Mouse (Mus musculus): ENCODE data around the gene Pcolce.

Gene Pcolce

GRCm38 (mm10) chr5:137596601-137597261, 16.9 kb downstream of the Pcolce start:
- in situ Hi-C loops (cut with MboI, MseI): no loop called here

GRCm38 (mm10) chr5:137595921-137596320, 17.7 kb downstream of the Pcolce start:
- in situ Hi-C loops (cut with MboI, MseI): no loop called here

DNA sequence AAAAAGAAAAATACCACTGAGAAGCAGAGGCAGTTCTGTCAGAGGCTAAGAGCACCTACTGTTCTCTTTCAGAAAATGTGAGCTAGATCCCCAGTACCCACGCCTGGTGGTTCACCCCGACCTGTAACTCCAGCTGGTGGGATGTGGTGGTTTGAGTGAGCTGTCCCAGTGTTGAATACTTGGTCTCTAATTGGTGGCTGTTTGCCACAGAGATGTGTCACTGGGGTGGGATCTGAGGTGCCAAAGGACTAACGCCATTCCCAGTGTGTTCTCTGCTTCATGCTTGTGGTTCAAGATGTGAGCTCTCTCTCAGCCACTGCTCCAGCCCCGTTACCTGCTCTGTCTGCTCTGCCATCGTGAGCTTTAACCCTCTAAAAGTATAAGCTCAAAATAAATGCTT, 23.1 kb downstream of the Pcolce start:
- in situ Hi-C loops (cut with MboI, MseI): no loop called here

- in situ Hi-C loops (cut with MboI, MseI): no loop called here
Measured at GRCm38 (mm10) chr5:137584976-137585375, 28.6 kb downstream of the Pcolce start.

GRCm38 (mm10) chr5:137583670-137584169, 29.9 kb downstream of the Pcolce start:
- in situ Hi-C loops (cut with MboI, MseI): no loop called here

GRCm38 (mm10) chr5:137582702-137583101, 30.9 kb downstream of the Pcolce start:
- in situ Hi-C loops (cut with MboI, MseI): no loop called here

GRCm38 (mm10) chr5:137580246-137580645, 33.3 kb downstream of the Pcolce start:
- in situ Hi-C loops (cut with MboI, MseI): no loop called here

DNA sequence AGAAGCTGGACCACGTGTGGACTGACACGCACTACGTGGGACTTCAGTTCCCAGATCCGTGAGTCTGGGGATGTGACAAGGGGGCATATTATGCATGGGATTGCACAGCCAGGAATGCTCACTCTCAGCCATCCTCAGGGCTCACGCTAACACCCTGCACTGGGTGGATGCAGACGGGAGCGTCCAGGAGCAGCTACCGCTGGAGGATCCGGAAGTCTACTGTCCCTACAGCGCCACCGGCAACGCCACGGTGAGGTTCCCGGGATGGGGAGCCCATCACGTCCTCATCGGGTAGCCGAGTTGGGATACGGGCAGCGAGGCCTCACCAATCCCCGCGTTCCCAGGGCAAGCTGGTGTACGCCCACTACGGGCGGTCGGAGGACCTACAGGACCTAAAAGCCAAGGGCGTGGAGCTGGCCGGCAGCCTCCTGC, 39.1 kb downstream of the Pcolce start:
- in situ Hi-C loops (cut with MboI, MseI): no loop called here

GRCm38 (mm10) chr5:137570691-137571586, 42.6 kb downstream of the Pcolce start:
- in situ Hi-C loops (cut with MboI, MseI): no loop called here

GRCm38 (mm10) chr5:137570181-137570580, 43.4 kb downstream of the Pcolce start:
- in situ Hi-C loops (cut with MboI, MseI): no loop called here

GRCm38 (mm10) chr5:137569665-137570064, 43.9 kb downstream of the Pcolce start, which contains the start of gene Tfr2:
Gene Tfr2 (plus strand): TSS chr5:137569840.
- in situ Hi-C loops (cut with MboI, MseI): no loop called here

GRCm38 (mm10) chr5:137569031-137569430, 44.6 kb downstream of the Pcolce start:
- in situ Hi-C loops (cut with MboI, MseI): no loop called here

DNA sequence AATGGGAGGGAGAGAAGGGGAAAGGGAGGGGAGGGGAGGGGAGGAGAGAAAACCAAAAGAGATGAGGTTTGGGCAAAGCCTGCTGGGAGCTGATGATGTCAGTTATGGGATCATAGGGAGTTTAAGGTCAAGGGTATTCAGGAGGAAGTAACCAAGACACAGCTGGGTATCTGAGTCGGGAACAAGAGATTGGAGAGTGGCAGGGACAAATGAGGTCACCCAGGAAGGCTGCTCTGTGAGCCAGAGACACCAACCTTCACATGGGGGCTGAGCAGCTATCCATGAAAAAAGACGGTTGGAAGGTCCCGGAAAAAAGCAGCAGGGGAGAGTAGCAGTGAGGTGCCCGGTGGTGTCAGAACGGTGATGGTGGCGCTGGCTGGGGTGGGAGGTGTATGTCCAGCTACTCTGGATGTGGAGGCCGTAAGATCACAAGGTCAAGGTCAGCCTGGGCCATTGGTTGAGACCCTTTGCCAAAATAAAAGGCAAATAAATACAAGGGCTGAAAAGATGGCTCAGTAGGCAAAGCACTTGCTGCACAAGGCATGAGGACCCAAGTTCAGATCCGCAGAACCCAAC, 45.3 kb downstream of the Pcolce start:
- in situ Hi-C loops (cut with MboI, MseI): no loop called here

DNA sequence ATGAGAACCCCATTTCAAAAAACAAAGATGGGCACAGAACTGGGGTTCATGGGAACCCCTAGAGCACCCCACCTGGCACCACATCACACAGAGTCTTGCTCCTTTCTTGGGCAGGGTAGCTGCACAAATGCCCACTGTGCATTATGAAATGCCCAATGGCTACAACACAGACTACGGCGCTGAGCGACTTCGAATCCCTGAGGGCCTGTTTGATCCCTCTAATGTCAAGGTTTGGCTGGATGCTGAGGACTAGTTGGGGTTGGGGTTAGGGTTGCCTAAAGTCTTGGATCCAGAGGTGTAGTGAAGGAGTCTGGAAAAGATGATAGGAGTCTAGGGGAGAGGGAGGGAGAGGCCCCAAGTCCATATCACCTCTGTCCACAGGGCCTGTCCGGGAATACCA, 47.2 kb downstream of the Pcolce start:
- in situ Hi-C loops (cut with MboI, MseI): no loop called here

DNA sequence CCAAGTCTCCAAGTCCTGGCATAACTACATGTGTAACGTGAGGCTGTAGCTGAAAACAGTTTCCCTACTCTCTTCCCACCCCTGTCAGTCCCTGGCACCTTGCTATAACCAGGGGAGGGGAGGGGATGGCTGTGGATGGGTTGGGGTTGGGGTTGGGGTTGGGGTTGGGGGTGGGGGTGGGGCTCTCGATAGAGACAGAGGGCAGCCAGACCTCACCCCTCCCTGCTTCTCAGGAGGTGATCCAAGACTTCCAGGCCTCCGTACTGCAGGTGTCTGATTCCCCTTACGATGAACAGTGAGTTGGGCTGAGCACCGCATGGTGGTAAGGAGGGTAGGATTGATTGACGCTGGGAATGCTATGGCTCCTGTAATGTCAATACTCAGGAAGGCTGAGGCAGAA, 47.8 kb downstream of the Pcolce start:
- in situ Hi-C loops (cut with MboI, MseI): no loop called here

GRCm38 (mm10) chr5:137562965-137563364, 50.6 kb downstream of the Pcolce start:
- in situ Hi-C loops (cut with MboI, MseI): no loop called here

DNA sequence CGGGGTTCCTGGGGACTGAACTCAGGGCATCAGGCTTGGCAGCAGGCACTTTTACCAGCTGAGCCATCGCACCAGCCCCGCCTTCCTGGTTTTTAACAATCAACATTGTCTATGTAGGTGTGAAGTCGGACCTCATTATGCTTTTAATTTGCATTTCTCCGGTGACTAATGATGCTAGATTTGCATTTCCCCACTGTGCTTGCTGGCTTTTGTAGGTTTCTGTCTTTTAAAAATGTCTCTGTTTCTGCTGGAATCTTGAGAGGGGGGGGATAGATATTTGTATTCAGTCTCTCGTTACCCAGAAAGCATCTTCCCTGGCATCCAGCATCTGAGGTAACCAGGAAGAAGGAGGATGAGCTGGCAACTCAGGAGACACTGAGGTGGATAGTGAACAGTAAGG, 52.0 kb downstream of the Pcolce start:
- in situ Hi-C loops (cut with MboI, MseI): no loop called here
